Mouse (Mus musculus): ENCODE data around the gene 4930562C15Rik.

- TF ChIP-seq MXI1 (IDR thresholded peaks at IDR 0.05; ENCODE audit: low read depth, low read length) (no peak; the same call in 1 of the 2 replicates), GATA1 (IDR thresholded peaks at IDR 0.05; ENCODE audit: low read depth, low read length) (no peak), POLR2A (IDR thresholded peaks at IDR 0.05; ENCODE audit: control insufficient read depth in 1 of 2, insufficient read depth in 1 of 2, low read depth in 1 of 2, low read length in 2 of 2, poor library complexity in 1 of 2) (no peak)
Observed at GRCm38 (mm10) chr16:4871926-4872325, 36.7 kb downstream of the 4930562C15Rik start.
